Mouse (Mus musculus): Measurements from ENCODE around the gene Tram2.

GRCm38 (mm10) chr1:20951799-20952198 lies 127.2 kb downstream of the Tram2 start:
- TF ChIP-seq CTCF (IDR thresholded peaks at IDR 0.05; ENCODE audit: control insufficient read depth, insufficient read depth, insufficient read length) (no peak), FOSL1 (IDR thresholded peaks at IDR 0.05; ENCODE audit: insufficient read depth, low read length, poor library complexity, severe bottlenecking) (no peak), MYOD1 (IDR thresholded peaks at IDR 0.05; ENCODE audit: control insufficient read depth, insufficient read length, low read depth) (no peak)

Data from C2C12 (cell line).